Mouse (Mus musculus) thymus, adult 2 months (tissue): Measurements from ENCODE around the gene Fam206a.

Experiments used
- CTCF ChIP-seq: fragments of 200-500 bp; IDR thresholded peaks from 2 replicates; pipeline ENCODE4 v1.5.1; 2012; ENCODE audit warnings: mild to moderate bottlenecking, control low read depth, low read length, moderate library complexity, borderline replicate concordance; ENCODE audit not compliant: control insufficient read depth, poor library complexity, insufficient read depth; ENCODE audit errors: extremely low read depth
- POLR2A ChIP-seq: fragments of 200-500 bp; IDR thresholded peaks from 2 replicates; pipeline ENCODE4 v1.6.1; 2012; ENCODE audit warnings: mild to moderate bottlenecking, low read length, control low read depth, moderate library complexity; ENCODE audit not compliant: control insufficient read depth, poor library complexity, insufficient read depth; ENCODE audit errors: extremely low read depth

GRCm38 (mm10) chr4:56845896-56846533 lies 43.9 kb downstream of the Fam206a start:
- TF ChIP-seq POLR2A (no peak), CTCF (no peak)
